Mouse (Mus musculus): ENCODE results near the gene Map1lc3b. TPM values are rescaled to one million over a fixed set of nuclear protein-coding genes. Genes with fewer than 3 reads are reported as not detected.

The Map1lc3b gene
- polyA plus RNA-seq, 1 experiment from 2014 or later, result 190 TPM

DNA sequence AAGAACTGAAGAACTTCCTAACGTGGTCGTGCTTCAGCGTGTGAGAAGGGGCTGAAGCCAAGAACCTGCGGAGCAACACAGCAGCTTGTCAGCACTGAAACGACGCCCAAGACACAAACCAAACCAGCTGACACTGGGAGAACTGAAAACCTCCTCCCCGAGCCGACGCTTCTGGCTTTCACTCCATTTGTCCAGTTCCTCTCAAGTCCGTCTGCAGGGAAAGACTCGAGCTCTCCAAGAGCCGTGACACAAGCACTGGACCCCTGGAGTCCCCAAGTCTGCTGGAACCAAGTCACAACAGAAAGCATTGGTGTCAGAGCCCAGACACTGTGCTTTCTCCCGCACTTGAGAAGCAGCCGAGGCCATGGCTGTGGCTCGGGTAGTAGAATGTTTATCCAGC lies 19.1 kb downstream of the Map1lc3b start:
- Histone ChIP-seq H3K4me2 (no peak overlapping the region), H3K4me1 (replicated peaks) (no peaks in the 10 kb centered on the region), H3K4me3 (replicated peaks) (no peak overlapping the region), H3K9me3 (no peaks in the 10 kb centered on the region), H3K9ac (replicated peaks) (no peak overlapping the region), H3K27ac (no peak overlapping the region), H3K27me3 (no peaks in the 10 kb centered on the region), H3K36me3 (peaks cover 82% of the 10 kb centered on the region)
- ATAC-seq (ENCODE audit: insufficient number of reproducible peaks, insufficient read depth, low FRiP score, low TSS enrichment, low read depth), result no peak
- WGBS, result 91% methylated on average over 15 of the region's 15 CpGs

GRCm38 (mm10) chr8:121609916-121610315 lies 19.8 kb downstream of the Map1lc3b start:
- Histone ChIP-seq H3K27ac (no peak overlapping the region), H3K36me3 (peaks cover 78% of the 10 kb centered on the region), H3K4me2 (no peak overlapping the region), H3K9me3 (no peaks in the 10 kb centered on the region), H3K27me3 (no peaks in the 10 kb centered on the region), H3K4me3 (replicated peaks) (no peak overlapping the region), H3K9ac (replicated peaks) (no peak overlapping the region), H3K4me1 (replicated peaks) (no peaks in the 10 kb centered on the region)
- ATAC-seq (ENCODE audit: insufficient number of reproducible peaks, insufficient read depth, low FRiP score, low TSS enrichment, low read depth), result no peak
- 95% methylated on average over 11 of the region's 11 CpGs for WGBS

DNA sequence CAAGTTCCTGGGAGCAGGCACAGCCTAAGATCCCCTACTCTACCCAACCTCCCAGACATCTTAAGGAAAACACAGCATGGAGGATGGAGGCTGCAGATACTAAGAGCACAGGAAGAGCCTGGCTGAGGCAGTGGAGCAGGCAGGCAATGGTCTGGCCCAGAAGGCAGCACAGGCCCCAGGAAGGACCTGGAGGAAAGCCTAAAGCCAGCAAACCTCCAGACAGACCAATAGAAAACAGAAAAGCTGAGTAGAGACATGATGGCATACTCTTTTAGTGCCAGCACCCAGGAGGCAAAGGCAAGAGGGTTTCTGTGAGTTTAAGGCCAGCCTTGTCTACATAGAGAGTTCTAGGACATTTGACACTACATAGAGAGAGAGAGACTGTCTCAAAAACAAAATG lies 23.3 kb downstream of the Map1lc3b start:
- Histone ChIP-seq H3K9ac (replicated peaks) (no peak overlapping the region), H3K27me3 (no peaks in the 10 kb centered on the region), H3K9me3 (no peaks in the 10 kb centered on the region), H3K4me2 (no peak overlapping the region), H3K36me3 (peaks cover 78% of the 10 kb centered on the region), H3K4me1 (replicated peaks) (no peaks in the 10 kb centered on the region), H3K27ac (no peak overlapping the region), H3K4me3 (replicated peaks) (no peak overlapping the region)
- ATAC-seq (ENCODE audit: insufficient number of reproducible peaks, insufficient read depth, low FRiP score, low TSS enrichment, low read depth), result no peak

GRCm38 (mm10) chr8:121619401-121619995 lies 29.3 kb downstream of the Map1lc3b start:
- Histone ChIP-seq H3K4me3 (replicated peaks) (no peak overlapping the region), H3K9ac (replicated peaks) (no peak overlapping the region), H3K27me3 (no peaks in the 10 kb centered on the region), H3K36me3 (peaks cover 59% of the 10 kb centered on the region), H3K4me1 (replicated peaks) (0 out of 2 replicates have a peak, but pooled peaks cover 8% of the 10 kb centered on the region), H3K9me3 (no peaks in the 10 kb centered on the region), H3K27ac (no peak overlapping the region), H3K4me2 (no peak overlapping the region)
- no peak for ATAC-seq (ENCODE audit: insufficient number of reproducible peaks, insufficient read depth, low FRiP score, low TSS enrichment, low read depth)
- WGBS, result 73% methylated on average over 7 of the region's 7 CpGs

DNA sequence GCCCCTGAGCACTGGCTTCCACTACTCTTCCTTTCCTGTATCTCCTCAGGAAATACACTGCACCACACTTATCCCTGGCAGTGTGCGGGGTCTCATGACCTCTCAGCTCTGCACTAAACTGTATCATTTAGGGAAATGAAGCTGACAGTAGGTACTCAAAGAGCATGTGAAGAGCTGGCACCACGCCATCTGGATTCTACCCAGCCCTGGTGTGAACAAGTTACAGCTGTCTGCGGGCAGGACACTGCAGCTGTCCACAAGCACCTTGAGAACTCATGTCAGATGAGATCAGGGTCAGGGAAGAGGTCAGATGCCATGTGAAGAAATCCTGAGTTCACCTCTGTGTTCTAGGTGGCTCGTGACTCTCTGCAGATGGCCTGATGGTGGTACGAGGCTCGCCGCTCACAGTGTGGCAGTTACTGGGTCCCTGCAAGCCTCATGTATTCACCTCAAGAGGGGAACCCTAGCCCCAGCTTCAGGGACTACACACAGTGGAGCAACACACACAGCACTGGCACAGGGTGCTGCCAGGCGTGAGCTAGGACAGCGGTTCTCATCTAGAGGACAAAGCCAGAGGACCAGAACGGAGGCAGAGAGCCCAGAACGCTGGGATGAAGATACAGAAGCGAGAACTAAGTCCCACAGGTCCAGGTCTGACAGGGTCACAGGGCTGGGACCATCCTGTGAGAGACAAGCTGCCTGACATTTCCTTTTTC lies 30.8 kb downstream of the Map1lc3b start:
- WGBS, result 86% methylated on average over 12 of the region's 12 CpGs
- ATAC-seq (ENCODE audit: insufficient number of reproducible peaks, insufficient read depth, low FRiP score, low TSS enrichment, low read depth), result no peak
- no peaks in the 10 kb centered on the region for H3K9me3 ChIP-seq
- H3K4me1 ChIP-seq (replicated peaks), result 0 out of 2 replicates have a peak, but pooled peaks cover 12% of the 10 kb centered on the region
- H3K4me3 ChIP-seq (replicated peaks), result no peak overlapping the region
- 0 out of 2 replicates have a peak overlapping the region, but pooled peaks have one; percentile 4 for H3K27ac ChIP-seq
- no peak overlapping the region for H3K9ac ChIP-seq (replicated peaks)
- H3K4me2 ChIP-seq, result no peak overlapping the region
- peaks cover 60% of the 10 kb centered on the region for H3K36me3 ChIP-seq
- H3K27me3 ChIP-seq, result no peaks in the 10 kb centered on the region

DNA sequence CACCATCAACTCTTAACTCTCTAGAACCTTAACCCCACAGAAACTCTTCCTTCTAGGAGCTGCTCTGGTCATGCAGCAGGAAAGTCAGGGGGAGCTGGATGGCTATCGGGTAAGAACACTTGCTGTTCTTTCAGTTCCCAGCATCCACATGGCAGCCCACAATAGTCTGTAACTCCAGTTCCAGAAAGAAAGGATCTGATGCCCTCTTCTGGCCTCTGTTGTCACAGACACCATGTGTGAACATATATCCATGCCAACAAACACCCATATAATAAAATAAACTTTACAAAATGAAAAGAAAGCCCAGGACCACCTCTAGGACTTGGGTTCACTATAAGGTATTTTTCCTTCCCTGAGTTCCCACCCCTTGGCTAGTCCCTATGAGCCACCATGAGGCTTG lies 31.7 kb downstream of the Map1lc3b start:
- ATAC-seq (ENCODE audit: insufficient number of reproducible peaks, insufficient read depth, low FRiP score, low TSS enrichment, low read depth), result no peak
- no peak overlapping the region for H3K9ac ChIP-seq (replicated peaks)
- WGBS, result 73% methylated on average over 1 of the region's 1 CpGs
- H3K27me3 ChIP-seq, result no peaks in the 10 kb centered on the region
- 0 out of 2 replicates have a peak, but pooled peaks cover 12% of the 10 kb centered on the region for H3K4me1 ChIP-seq (replicated peaks)
- H3K27ac ChIP-seq, result no peak overlapping the region
- no peaks in the 10 kb centered on the region for H3K9me3 ChIP-seq
- no peak overlapping the region for H3K4me3 ChIP-seq (replicated peaks)
- no peak overlapping the region for H3K4me2 ChIP-seq
- peaks cover 60% of the 10 kb centered on the region for H3K36me3 ChIP-seq

DNA sequence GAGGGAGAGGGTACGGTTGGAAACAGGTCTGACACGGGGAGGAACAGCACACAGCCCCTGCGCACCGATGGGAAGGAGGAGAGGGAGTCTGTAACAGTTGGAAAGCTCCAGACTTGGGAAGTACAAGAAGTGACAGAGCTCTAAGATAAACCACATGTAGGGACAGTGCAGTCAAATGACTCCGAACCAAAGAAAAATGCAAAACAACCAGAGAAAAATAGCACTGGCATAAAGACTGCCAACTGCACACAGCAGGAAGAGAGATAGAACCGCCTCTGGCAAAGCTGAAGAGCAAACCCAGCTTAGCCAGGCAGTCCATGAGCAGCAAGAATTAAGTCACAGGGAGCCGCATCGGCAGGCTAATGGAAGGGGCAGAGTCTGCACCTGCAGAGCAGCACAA lies 32.9 kb downstream of the Map1lc3b start:
- Histone ChIP-seq H3K36me3 (peaks cover 60% of the 10 kb centered on the region), H3K27ac (no peak overlapping the region), H3K4me1 (replicated peaks) (0 out of 2 replicates have a peak, but pooled peaks cover 12% of the 10 kb centered on the region), H3K4me3 (replicated peaks) (no peak overlapping the region), H3K4me2 (no peak overlapping the region), H3K9ac (replicated peaks) (no peak overlapping the region), H3K27me3 (no peaks in the 10 kb centered on the region), H3K9me3 (no peaks in the 10 kb centered on the region)
- 93% methylated on average over 8 of the region's 8 CpGs for WGBS
- ATAC-seq (ENCODE audit: insufficient number of reproducible peaks, insufficient read depth, low FRiP score, low TSS enrichment, low read depth), result no peak

DNA sequence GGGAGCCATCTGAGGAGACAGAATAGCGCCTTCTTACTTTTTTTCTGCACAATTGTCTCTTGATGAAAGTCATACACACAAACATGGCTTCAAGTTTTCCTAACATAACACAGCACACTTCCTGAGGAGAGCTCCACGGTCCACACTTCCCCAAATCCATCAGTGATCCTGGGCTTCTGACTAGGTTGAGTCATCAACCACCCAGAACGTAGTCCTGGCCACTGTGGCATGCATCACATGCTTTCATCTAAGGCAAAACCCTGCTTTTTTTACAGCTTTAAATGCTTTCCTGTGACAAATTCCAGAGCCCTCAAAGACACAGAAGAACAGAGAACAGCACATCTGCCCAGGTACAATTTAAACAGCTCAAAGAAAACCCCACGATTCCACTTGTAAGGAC lies 38.5 kb downstream of the Map1lc3b start:
- Histone ChIP-seq H3K27ac (no peak overlapping the region), H3K4me2 (no peak overlapping the region), H3K27me3 (no peaks in the 10 kb centered on the region), H3K36me3 (peaks cover 40% of the 10 kb centered on the region), H3K9me3 (no peaks in the 10 kb centered on the region), H3K4me1 (replicated peaks) (0 out of 2 replicates have a peak, but pooled peaks cover 15% of the 10 kb centered on the region), H3K9ac (replicated peaks) (no peak overlapping the region), H3K4me3 (replicated peaks) (no peak overlapping the region)
- ATAC-seq (ENCODE audit: insufficient number of reproducible peaks, insufficient read depth, low FRiP score, low TSS enrichment, low read depth), result no peak
- WGBS, result 89% methylated on average over 4 of the region's 4 CpGs

GRCm38 (mm10) chr8:121631645-121632071 lies 41.5 kb downstream of the Map1lc3b start:
- H3K27ac ChIP-seq, result no peak overlapping the region
- H3K4me1 ChIP-seq (replicated peaks), result peaks cover 17% of the 10 kb centered on the region; the same call in 1 of the 2 replicates
- no peak for ATAC-seq (ENCODE audit: insufficient number of reproducible peaks, insufficient read depth, low FRiP score, low TSS enrichment, low read depth)
- no peak overlapping the region for H3K4me2 ChIP-seq
- 62% methylated on average over 7 of the region's 7 CpGs for WGBS
- H3K9ac ChIP-seq (replicated peaks), result no peak overlapping the region
- H3K36me3 ChIP-seq, result peaks cover 30% of the 10 kb centered on the region
- no peaks in the 10 kb centered on the region for H3K27me3 ChIP-seq
- H3K4me3 ChIP-seq (replicated peaks), result no peak overlapping the region
- no peaks in the 10 kb centered on the region for H3K9me3 ChIP-seq

DNA sequence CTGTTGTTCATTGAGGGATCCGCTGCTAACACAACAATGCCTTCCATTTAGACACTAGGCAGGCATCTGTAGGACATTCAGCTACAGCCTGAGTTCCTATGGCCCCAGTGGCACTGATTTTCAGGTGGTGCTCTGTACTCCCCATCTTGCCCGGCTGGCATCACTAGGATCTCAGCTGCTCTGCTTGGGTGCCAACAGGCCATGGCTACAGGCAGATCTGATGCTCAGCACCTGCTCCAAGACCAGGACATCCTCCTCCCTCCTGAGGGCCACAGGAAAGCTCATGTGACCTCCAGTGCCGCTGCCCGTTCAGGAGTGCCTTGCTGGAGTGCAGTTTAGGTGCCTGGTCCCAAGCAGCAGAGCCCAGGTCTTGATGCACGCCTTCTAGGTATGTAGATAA lies 42.2 kb downstream of the Map1lc3b start:
- 89% methylated on average over 5 of the region's 5 CpGs for WGBS
- no peaks in the 10 kb centered on the region for H3K27me3 ChIP-seq
- H3K9me3 ChIP-seq, result no peaks in the 10 kb centered on the region
- H3K9ac ChIP-seq (replicated peaks), result no peak overlapping the region
- no peak overlapping the region for H3K27ac ChIP-seq
- peaks cover 17% of the 10 kb centered on the region; the same call in 1 of the 2 replicates for H3K4me1 ChIP-seq (replicated peaks)
- no peak for ATAC-seq (ENCODE audit: insufficient number of reproducible peaks, insufficient read depth, low FRiP score, low TSS enrichment, low read depth)
- H3K4me3 ChIP-seq (replicated peaks), result no peak overlapping the region
- H3K4me2 ChIP-seq, result no peak overlapping the region
- peaks cover 23% of the 10 kb centered on the region for H3K36me3 ChIP-seq

GRCm38 (mm10) chr8:121635534-121635933 lies 45.4 kb downstream of the Map1lc3b start:
- peaks cover 12% of the 10 kb centered on the region; the same call in 1 of the 2 replicates for H3K36me3 ChIP-seq
- WGBS, result 61% methylated on average over 6 of the region's 6 CpGs
- no peak overlapping the region for H3K4me2 ChIP-seq
- H3K9me3 ChIP-seq, result no peaks in the 10 kb centered on the region
- no peak overlapping the region for H3K27ac ChIP-seq
- H3K4me3 ChIP-seq (replicated peaks), result no peak overlapping the region
- no peaks in the 10 kb centered on the region for H3K27me3 ChIP-seq
- H3K9ac ChIP-seq (replicated peaks), result no peak overlapping the region
- peaks cover 17% of the 10 kb centered on the region; the same call in 1 of the 2 replicates for H3K4me1 ChIP-seq (replicated peaks)
- ATAC-seq (ENCODE audit: insufficient number of reproducible peaks, insufficient read depth, low FRiP score, low TSS enrichment, low read depth), result no peak

All from limb, embryonic 12.5 days (tissue).